Mouse (Mus musculus) lung, postnatal 0 days (tissue): ENCODE measurements around the gene Clec10a. TPM values are rescaled to one million over a fixed set of nuclear protein-coding genes. Genes with fewer than 3 reads are reported as not detected.

Experiments
- ATAC-seq: fragments of 200-750 bp; cut with Nextera tagmentation; 2 replicates; pipeline ENCODE4 v1.8.0; 2017; ENCODE audit warnings: moderate library complexity
- DNase-seq: peaks from one replicate; pipeline ENCODE4 v3.0.0-alpha.2; 2016; ENCODE audit warnings: low spot score
- H3K27ac ChIP-seq: fragments of 300-500 bp; sonication (generic); 2 replicates; pipeline ENCODE4 v1.5.1; 2014; ENCODE audit warnings: antibody characterized with exemption, mild to moderate bottlenecking, low read length, mixed read lengths
- H3K27me3 ChIP-seq: fragments of 300-500 bp; sonication (generic); replicated peaks from 2 replicates; pipeline ENCODE4 v1.6.1; 2014; ENCODE audit warnings: low read length, mixed read lengths; ENCODE audit not compliant: insufficient read depth
- H3K36me3 ChIP-seq: fragments of 300-500 bp; sonication (generic); 2 replicates; pipeline ENCODE4 v1.6.1; 2014; ENCODE audit warnings: low read length, mixed read lengths; ENCODE audit not compliant: insufficient read depth
- H3K4me1 ChIP-seq: fragments of 300-500 bp; sonication (generic); 2 replicates; pipeline ENCODE4 v1.6.1; 2014; ENCODE audit warnings: antibody characterized with exemption, low read depth, low read length, mixed read lengths; ENCODE audit not compliant: insufficient read depth
- H3K4me2 ChIP-seq: fragments of 300-500 bp; sonication (generic); replicated peaks from 2 replicates; pipeline ENCODE4 v1.6.1; 2014; ENCODE audit warnings: low read depth, mild to moderate bottlenecking, low read length, moderate library complexity, mixed read lengths
- H3K4me3 ChIP-seq: fragments of 300-500 bp; sonication (generic); 2 replicates; pipeline ENCODE4 v1.5.1; 2014; ENCODE audit warnings: low read depth, low read length
- H3K9ac ChIP-seq: fragments of 300-500 bp; sonication (generic); replicated peaks from 2 replicates; pipeline ENCODE4 v1.6.1; 2014; ENCODE audit warnings: low read depth, mild to moderate bottlenecking
- H3K9me3 ChIP-seq: fragments of 300-500 bp; sonication (generic); 2 replicates; pipeline ENCODE4 v1.6.1; 2016; ENCODE audit warnings: low read length, mixed read lengths
- CTCF ChIP-seq: IDR thresholded peaks from 2 replicates; pipeline ENCODE4 v1.5.1; 2016; ENCODE audit warnings: antibody characterized with exemption, mild to moderate bottlenecking
- EP300 ChIP-seq: IDR thresholded peaks from 2 replicates; pipeline ENCODE4 v1.6.1; 2016; ENCODE audit warnings: antibody characterized with exemption, mild to moderate bottlenecking, control low read depth
- WGBS: fragments of 180-500 bp; shearing (Covaris S2); extraction: QIAGEN DNeasy Blood & Tissue Kit; methylation state at CpG from one replicate; pipeline ENCODE4 v1.1.7; 2014; 5-methylcytosine and 5-hydroxymethylcytosine counted together
- polyA plus RNA-seq: library from polyadenylated mRNA; unstranded; fragments of >200 nt; fragmentation: Nextera tagmentation; extraction: Ambion mirVana; gene quantifications from 2 replicates; pipeline ENCODE4 v1.2.1, GENCODE M21; 2015

Gene Clec10a
- polyA plus RNA-seq, 1 experiment from 2014 or later: 0.54 TPM

- no peak for TF ChIP-seq EP300
- TF ChIP-seq CTCF: no peak
- no peak overlapping the region for H3K4me3 ChIP-seq
- H3K9me3 ChIP-seq: no peaks in the 10 kb centered on the region
- H3K27ac ChIP-seq: no peak overlapping the region
- DNase-seq (no peak), ATAC-seq (no peak)
- H3K36me3 ChIP-seq: no peaks in the 10 kb centered on the region
- no peak overlapping the region for H3K9ac ChIP-seq
- 82% methylated on average over 4 of the region's 4 CpGs for WGBS
- no peaks in the 10 kb centered on the region for H3K4me1 ChIP-seq
- H3K27me3 ChIP-seq: no peaks in the 10 kb centered on the region
- no peak overlapping the region for H3K4me2 ChIP-seq
Measured at GRCm38 (mm10) chr11:70192157-70192556, 36.2 kb downstream of the Clec10a start.

- H3K27ac ChIP-seq: 0 out of 2 replicates have a peak overlapping the region, but pooled peaks have one; percentile 26
- no peak for TF ChIP-seq CTCF
- TF ChIP-seq EP300: peak; percentile 79
- no peaks in the 10 kb centered on the region for H3K9me3 ChIP-seq
- 34% methylated on average over 11 of the region's 11 CpGs for WGBS
- H3K9ac ChIP-seq: no peak overlapping the region
- H3K4me3 ChIP-seq: no peak overlapping the region
- H3K36me3 ChIP-seq: no peaks in the 10 kb centered on the region
- ATAC-seq (peak; percentile 85), DNase-seq (peak; percentile 81)
- no peaks in the 10 kb centered on the region for H3K27me3 ChIP-seq
- H3K4me2 ChIP-seq: no peak overlapping the region
- no peaks in the 10 kb centered on the region for H3K4me1 ChIP-seq
Measured at GRCm38 (mm10) chr11:70193354-70194285, 37.6 kb downstream of the Clec10a start.

- H3K9me3 ChIP-seq: no peaks in the 10 kb centered on the region
- TF ChIP-seq EP300 (peak; percentile 45; the same call in 1 of the 2 replicates), CTCF (no peak)
Measured at GRCm38 (mm10) chr11:70198332-70198731, 42.3 kb downstream of the Clec10a start.

GRCm38 (mm10) chr11:70199107-70199506 lies 43.1 kb downstream of the Clec10a start:
- no peaks in the 10 kb centered on the region for H3K4me1 ChIP-seq
- H3K4me2 ChIP-seq: no peak overlapping the region
- ATAC-seq (no peak), DNase-seq (peak; percentile 32)
- H3K27me3 ChIP-seq: no peaks in the 10 kb centered on the region
- no peak overlapping the region for H3K27ac ChIP-seq
- TF ChIP-seq EP300: no peak
- no peak for TF ChIP-seq CTCF
- no peaks in the 10 kb centered on the region for H3K9me3 ChIP-seq
- no peak overlapping the region for H3K4me3 ChIP-seq
- no peaks in the 10 kb centered on the region for H3K36me3 ChIP-seq
- WGBS: 69% methylated on average over 8 of the region's 8 CpGs
- no peak overlapping the region for H3K9ac ChIP-seq

More at GRCm38 (mm10) chr11:70198332-70198731, 42.3 kb downstream of the Clec10a start:
- DNase-seq: peak; percentile 78
- Histone ChIP-seq H3K27ac (no peak overlapping the region), H3K4me1 (no peaks in the 10 kb centered on the region), H3K4me3 (no peak overlapping the region), H3K9ac (no peak overlapping the region), H3K4me2 (no peak overlapping the region), H3K27me3 (no peaks in the 10 kb centered on the region), H3K36me3 (no peaks in the 10 kb centered on the region)
- 69% methylated on average over 3 of the region's 3 CpGs for WGBS
- peak; percentile 53 for ATAC-seq

- no peaks in the 10 kb centered on the region for H3K4me1 ChIP-seq
- H3K4me3 ChIP-seq: no peak overlapping the region
- H3K36me3 ChIP-seq: no peaks in the 10 kb centered on the region
- no peak for TF ChIP-seq CTCF
- no peak for TF ChIP-seq EP300
- ATAC-seq: peak; percentile 76
- no peaks in the 10 kb centered on the region for H3K9me3 ChIP-seq
- no peak overlapping the region for H3K9ac ChIP-seq
- H3K27ac ChIP-seq: 0 out of 2 replicates have a peak overlapping the region, but pooled peaks have one; percentile 9
- 68% methylated on average over 5 of the region's 5 CpGs for WGBS
- peak; percentile 43 for DNase-seq
- H3K27me3 ChIP-seq: no peaks in the 10 kb centered on the region
- no peak overlapping the region for H3K4me2 ChIP-seq
Measured at GRCm38 (mm10) chr11:70200036-70200608, 44.1 kb downstream of the Clec10a start.

GRCm38 (mm10) chr11:70201691-70202090 lies 45.7 kb downstream of the Clec10a start:
- Histone ChIP-seq H3K36me3 (no peaks in the 10 kb centered on the region), H3K27ac (no peak overlapping the region), H3K27me3 (no peaks in the 10 kb centered on the region), H3K4me2 (no peak overlapping the region), H3K4me3 (no peak overlapping the region), H3K9me3 (no peaks in the 10 kb centered on the region), H3K4me1 (no peaks in the 10 kb centered on the region), H3K9ac (no peak overlapping the region)
- 38% methylated on average over 5 of the region's 5 CpGs for WGBS
- ATAC-seq (peak; percentile 60), DNase-seq (peak; percentile 89)
- TF ChIP-seq CTCF: peak; percentile 92
- TF ChIP-seq EP300: no peak
